Mouse (Mus musculus) cerebellum, postnatal 25 days (tissue): ENCODE results near the gene Nap1l4.
A peak's percentile ranks its signal among the peaks of the same experiment; 100 is the strongest.

Experiments used
- DNase-seq, 2 experiments: peaks; one replicate each; pipeline ENCODE4 v3.0.0; 2021; ENCODE audit warnings: mixed read lengths in 2 of 2

Gene Nap1l4

DNA sequence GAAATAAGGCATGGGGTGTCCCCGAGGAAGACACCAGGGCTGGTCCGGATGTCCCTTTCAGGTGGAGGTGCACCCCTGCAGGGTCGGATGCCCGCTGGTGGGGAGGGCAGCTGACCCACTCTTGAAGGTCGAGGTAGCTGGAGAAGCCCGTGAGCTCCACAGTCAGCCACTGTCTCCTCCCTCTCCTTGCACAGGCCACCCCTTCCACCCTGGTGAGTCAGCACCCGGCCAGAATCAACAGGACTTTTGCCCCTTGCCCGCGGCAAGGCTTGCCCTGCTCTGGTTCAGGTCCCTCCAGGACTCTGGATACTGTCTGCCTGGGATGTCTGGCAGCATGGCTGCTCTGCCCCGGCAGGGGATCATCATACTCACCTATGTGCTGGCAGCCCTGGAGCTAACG is 73.0 kb downstream of the Nap1l4 start:
- no peak for DNase-seq

DNA sequence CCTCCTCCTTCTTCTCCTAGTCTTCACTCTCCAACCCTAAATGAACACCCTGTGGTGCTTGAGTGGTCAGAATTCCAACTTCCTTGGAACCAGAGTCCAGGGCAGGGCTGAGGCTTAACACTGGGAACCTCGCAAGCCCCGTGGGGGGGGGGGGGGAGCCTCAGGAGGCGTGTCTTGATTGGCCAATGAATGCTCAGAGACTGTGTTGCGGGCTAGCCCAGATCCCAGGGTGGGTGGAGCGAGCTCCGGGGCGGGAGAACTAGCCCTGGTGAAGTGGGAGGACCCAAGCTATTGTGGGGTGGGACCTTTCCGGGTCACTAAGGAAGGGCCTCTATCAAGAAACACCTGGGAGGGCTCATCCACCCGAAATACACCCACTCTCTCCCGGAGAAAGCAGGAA is 74.1 kb downstream of the Nap1l4 start:
- DNase-seq = no peak

DNA sequence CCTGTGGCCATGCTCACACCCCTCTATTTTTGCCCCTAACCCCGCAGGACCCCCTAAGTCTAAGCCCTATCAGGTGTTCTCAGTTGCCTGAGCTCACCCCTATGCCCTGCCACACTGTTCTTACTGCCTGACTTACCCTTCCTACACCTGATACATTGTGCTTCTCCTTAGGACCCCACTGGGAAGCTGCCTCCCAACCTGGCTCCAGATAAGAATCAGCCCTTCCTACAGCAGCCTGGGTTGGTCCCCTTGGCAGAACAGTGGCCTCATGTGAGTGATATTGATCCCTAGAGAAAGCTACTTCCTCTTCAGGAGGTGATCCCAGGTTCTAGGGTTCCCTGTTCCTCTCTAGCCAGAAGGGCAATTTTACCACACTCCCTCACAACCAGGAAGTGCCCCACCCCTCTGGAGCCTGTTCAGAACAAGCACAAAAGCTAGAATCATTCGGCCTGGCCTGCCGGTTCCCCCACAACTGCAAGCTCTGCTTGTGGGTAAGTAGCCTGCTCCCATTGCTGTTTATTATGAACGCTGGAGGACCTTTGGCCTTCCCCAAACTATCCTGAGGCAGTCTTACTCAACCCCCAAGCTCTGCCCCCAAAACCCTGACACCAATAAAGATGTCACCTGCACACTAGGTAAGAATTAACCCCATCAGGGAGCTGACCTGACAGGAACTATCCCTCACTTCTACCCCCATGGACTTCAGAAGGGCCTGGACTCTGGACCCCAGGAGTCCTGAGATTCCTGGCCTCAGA is 75.4 kb downstream of the Nap1l4 start, which contains the start of gene Slc22a18:
Gene Slc22a18, plus strand, starts transcription at position 390 of the 755 bp plus-strand sequence.
- DNase-seq = no peak

DNA sequence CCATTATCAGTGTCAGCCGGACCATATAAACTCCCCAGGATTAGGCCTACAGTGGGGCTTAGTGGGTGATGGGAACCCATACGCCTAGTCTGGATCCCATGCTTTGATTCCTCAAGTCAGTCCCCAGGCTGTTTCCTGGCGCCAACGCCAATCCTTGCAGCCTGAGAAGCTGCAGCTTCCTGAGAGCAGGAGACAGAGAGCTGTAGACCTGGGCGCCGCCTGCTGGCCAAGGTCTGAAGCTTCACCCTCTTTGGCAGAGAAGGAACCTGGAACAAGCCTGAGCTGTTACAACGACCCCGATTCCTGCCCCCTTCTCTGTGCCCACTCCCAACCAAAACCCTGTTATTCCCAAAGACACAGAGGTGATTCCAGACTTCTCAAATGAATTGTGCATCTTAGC is 79.0 kb downstream of the Nap1l4 start:
- DNase-seq = peak; percentile 80 to 88

DNA sequence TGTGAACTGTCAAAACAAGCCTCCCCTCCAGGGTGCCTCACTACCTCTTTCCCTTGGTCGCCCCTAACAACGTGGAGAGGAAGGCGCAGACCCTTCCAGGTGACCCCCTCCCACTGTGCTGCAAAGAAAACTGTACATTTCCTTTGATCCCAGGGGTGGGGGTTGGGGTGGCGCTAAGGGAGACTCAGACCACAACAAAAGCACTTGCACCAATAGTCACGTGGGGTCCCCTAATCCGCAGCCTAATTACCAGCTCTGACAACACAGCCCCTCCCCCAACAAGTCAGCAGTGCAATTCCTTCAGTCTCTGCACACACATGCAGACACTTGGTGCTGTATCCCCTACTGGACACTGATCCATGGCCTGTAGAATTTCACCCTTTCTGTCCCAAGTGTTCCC is 81.2 kb downstream of the Nap1l4 start:
- DNase-seq = no peak

DNA sequence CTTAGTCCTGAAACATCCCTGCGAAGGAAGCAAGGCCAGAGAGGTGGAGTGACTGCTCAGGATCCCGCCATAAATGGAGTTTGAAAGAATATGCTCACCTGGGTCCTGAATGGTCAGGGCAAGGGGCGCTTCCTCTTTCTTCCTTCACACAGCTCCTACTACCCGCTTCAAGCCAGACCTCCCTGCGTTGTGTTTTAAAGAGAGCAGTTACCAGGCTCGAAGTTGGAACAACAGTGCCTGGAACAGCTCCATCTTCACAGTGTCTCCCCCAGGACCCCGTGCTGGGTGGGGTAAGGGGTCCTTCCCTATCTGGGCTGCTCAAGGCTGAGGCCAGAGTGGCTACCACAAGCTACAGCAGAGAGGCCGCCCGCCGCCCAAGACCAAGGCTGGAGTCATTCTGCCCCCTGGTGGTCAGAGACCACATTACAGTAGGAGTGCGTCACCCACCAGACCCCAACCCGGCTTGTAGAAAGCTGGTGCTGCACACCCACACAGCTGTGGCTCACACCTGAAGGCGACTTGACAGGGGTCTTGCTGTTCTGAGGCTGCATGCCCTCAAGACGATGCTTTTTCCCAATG is 82.7 kb downstream of the Nap1l4 start:
- DNase-seq = peak; percentile 84 to 88

DNA sequence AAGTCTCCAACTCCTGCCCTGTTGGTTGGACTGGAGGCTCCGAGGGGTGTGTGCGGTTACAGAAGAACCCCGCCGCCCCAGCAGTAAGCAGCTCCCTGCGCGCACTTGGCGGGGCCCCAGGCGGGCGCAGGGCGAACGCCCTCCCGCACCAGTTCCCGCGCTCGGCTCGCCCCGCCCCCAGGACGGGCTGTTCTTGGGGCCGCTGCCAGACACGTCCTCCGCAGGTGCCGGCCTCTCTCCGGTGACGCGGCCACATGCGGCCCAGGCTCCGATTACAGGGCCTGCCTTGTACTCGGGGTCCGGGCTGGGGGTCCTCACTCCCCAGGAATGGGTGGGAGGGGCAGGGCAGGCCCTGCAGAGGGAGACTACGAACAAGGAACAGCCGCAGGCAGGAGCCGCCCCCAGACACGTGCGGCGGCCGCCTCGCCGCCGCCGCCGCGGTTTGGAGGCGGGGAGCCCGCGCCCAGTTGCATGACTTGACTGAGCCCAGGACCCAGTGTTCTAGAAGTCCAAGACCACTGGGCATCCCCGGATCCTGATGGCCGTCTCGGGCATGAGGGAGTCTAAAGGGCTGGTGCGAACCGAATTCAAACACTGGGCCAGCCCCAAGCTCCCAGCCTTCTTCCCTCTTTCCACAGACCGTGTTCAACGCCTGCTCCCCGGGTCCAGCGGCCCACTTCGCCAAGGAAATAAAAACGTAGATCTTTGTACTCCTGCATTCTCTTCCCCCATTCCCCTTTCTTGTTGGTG is 83.9 kb downstream of the Nap1l4 start:
- DNase-seq = peak in 1 of 2 experiments; percentile 44

DNA sequence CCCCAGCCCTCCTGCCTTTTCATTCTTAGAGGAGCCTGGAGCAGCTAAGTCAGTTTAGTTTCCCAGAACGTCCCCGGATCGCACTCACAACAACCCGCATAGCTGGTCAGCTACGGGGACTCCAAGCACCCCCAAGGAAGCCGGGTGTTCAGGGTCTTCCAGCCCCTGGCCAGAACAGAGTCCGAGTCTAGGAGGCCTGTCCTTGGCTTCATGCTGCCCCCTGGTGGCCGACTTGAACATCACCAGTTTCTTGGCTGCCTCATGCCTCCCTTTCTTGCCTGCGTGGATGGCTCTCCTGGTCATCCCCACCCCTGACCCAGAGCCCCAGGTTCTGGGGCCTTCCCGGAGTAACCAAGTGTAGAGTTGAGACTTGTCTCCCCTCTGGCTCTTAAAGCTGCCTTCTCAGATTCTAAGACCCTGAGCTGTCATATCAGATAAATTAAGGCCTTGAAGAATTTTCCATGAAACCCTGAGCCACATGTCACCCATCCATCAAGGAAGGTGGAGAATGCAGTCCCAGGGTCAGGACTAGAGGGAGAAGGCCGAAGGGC is 85.0 kb downstream of the Nap1l4 start:
- DNase-seq = peak; percentile 85 to 91
